Mouse (Mus musculus): ENCODE measurements around the gene Dennd1a. TPM values are rescaled to one million over a fixed set of nuclear protein-coding genes. Genes with fewer than 3 reads are reported as not detected.

Dennd1a gene
- polyA plus RNA-seq, 1 experiment, result 7.2 TPM

DNA sequence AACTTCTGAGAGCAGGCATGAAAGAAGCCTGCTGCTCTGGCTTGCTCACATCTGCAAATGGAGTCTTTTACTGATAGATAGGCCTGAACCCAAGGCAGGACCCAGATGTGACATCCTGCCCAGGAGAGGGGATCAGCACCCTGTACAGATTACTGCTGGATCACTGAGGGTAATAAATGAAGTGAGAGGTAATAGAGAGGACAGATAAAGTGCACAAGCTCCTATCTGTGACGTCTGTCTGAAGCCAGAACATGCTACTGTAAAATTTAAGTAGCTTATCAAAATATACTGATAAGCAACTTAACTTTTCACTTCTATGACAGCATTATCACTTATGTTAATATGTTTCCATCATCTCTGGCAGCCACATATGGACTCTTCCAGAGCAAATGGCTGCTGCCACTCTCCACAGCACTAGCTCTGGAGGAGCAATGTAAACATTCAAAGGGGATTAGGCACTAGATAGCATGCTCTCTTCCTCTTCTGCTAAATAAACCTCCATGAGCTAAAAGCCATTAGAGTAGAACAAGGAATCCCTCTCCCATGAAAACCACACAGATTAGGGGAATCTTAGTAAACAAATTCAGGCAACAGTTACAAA is 235.6 kb downstream of the Dennd1a start:
- no peak for DNase-seq (ENCODE audit: low spot score)

DNA sequence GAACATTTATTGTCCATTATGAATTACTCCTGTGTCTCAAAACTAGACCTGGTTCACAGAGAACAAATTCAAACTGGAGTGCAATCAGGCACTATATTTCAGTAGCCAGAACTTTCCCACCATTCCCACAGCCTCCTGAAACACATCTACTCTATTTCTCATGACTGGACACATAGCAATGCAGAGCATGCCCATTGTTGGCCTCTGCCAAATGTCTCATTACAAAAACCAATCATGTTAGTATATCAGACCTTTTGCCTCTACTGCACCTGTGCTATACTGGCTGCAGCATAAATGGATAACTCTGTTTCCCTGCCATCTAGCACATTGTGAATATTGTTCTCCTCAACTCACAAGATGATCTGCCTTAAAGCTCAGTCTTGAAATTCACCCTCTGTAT is 238.2 kb downstream of the Dennd1a start:
- DNase-seq (ENCODE audit: low spot score), result no peak

DNA sequence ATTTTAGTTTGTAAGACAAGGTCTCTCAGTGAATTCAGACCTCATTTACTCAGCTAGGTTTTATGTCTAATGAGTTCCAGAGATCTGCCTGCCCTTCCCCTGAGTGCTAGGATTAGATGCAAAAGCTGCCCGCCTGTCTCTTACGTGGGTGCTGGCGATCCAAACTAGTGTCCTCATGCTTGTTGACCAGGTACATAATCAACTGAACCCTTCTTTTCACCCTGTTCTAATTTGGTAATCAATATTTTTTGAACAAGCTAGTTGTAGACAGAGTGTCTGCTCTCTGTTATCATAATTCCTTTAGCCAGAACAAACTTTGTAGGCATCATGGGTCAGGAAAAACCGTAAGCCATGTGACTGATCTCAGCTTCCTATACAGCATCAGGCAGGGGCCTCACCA is 241.9 kb downstream of the Dennd1a start:
- no peak for DNase-seq (ENCODE audit: low spot score)

DNA sequence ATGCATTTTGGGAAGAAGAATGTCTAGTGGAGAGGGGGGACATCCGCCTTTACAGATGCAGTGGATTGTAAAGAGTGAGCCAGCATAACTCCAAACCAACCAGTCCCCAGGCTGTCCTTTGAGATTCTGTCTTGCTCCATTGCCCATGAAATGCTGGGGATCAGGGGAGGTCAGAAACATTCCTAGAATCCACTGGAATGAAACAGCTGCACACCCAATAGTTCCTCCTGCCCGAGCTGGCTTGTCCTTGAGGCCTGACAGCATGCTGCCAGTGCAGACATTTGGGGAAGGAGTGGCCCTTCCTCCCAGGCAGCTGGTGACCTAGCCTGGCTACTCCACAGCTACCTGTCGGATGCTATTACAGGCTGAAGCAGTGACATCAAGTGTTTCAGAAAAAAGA is 246.3 kb downstream of the Dennd1a start:
- no peak for DNase-seq (ENCODE audit: low spot score)

DNA sequence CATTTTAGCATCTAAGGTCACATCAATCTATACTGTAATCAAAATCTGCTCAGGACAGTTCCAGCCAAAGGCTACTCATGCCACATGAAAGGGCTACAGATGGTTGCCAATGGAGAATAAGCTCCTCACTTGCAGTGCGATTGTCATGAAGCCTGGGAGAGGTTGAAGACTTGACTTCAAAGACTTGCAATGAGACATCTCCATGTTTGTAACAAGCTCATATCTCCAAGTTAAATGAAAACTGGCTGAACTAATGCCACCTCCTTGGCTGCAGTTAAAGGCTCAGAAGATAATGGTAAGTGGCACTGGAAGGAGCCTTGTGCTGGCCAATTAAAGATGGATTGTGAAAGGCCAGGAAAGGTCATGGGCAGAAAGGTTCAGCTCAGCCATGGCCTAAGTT is 247.6 kb downstream of the Dennd1a start:
- DNase-seq (ENCODE audit: low spot score), result no peak

DNA sequence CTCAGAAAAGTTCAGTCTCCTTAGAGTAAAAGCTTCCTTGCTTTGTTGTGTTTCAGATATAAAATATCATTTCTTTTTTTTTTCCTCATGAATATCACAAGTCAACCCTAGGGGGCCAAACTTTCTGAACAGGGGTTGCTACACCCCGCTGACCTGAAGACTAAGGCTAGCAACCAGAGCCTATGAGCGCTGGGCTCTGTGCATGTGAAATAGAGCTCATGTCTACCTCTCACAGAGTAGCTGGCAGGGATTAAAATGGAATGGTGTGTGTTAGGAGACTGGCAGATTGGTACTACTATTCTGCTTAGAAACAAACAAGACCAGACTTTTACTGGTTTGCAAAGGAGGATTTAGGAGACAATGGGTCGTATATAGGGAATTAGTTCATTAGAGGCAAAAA is 258.9 kb downstream of the Dennd1a start:
- DNase-seq (ENCODE audit: low spot score), result no peak

DNA sequence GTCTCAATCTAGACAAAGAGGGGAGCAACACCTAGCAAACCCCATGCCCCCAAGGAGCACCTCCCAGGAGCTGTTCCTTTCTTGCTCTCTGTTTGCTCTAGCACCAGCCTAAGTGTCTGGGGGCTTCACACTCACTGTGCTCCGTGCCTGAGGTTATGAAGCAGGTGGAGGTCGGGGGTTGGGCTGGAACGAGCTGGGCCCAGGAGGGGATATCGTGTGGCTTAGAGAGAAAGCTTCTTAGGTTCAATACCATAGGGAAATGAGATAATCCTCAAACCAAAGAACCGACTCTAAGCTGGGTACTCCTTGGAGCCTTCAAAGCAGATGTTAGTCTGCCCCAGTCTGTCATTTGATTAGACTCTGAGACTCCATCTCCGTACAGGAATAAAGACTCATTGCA is 261.6 kb downstream of the Dennd1a start:
- no peak for DNase-seq (ENCODE audit: low spot score)

DNA sequence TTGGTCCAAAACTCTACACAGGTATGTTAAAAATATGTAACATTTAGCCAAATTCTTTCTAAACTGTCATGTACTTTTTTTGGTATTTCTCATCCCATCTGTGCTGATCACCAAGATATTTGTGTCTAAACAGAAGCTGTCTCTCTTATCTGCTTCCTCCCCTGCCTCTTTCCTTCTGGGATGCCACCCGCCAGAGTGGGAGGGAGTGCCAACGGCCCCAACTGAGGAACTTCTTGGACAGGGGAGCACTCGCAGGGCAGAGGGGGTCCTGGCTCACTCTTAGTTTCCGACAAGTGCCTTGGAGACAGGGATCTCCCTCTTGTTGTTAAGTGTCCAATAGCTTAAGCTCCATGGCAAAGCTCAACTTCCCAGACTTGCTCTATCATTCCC is 263.5 kb downstream of the Dennd1a start:
- DNase-seq (ENCODE audit: low spot score), result no peak

DNA sequence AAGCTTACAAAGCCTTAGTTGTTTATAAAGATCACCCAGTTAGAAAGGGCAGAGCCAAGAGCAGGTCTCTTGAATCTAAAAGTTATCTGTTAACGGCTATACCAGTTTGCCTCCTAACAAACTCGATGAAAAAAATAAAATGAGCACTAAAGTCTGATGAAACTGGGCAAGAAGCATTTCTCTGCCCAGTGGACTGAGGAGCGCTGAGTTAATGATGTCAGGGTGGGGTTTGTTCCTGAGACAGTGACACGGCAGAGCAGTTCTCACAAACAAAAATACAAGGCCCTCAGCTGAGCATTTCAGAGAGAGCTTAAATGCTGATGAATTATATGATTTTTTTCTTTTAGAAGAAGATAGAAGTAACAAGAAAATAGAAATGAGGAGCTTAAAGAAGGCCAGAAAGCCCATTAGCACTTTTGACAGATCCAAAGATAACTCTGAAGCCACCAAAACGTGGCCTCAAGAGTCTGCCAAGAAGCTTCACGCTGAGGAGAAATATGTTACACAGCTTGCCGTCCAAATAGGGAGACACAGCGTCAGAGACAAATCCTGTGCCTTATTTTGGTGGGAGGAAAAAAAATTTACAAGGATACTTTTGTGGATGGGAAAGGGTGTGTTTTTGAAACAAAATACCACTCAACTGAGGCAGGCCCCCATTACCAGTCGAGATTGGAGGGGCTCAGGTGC is 264.0 kb downstream of the Dennd1a start:
- no peak for DNase-seq (ENCODE audit: low spot score)

DNA sequence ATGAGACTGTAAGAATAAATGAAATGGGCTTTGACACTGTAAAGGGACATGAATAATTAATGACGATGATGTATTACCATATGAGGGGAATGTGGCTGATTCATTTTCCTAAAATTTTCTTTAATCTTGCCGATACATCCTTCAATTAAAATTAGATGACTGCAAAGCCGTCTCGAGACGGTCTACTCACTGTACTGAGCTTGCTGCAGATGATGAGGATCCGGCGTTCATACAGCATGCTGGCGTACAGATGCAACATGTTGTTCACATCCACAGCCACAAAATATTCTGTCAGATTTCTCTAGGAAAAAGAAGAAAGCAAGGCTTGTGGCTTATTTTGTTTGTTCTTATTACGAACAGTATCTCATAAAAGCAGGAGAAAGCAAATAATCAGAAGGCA is 266.0 kb downstream of the Dennd1a start:
- no peak for DNase-seq (ENCODE audit: low spot score)

DNA sequence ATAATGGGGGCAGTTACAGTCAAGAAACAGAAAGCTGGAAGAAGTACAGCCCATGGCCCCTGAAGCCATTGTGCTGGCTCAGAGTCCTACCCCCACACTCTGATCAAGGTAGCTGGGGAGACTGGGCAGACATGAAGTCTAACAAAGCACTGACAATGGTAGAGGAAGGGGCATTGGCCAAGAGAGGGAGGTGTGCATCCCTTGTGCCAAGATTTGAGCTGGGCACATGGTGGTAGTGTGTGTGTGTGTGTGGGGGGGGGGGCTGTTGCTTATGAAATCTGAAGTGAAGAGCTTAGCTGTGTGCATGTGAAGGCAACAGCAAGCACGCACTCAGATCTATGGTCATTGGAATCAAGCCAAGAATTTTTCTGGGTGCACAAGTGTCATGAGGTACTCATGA is 272.5 kb downstream of the Dennd1a start:
- DNase-seq (ENCODE audit: low spot score), result no peak

DNA sequence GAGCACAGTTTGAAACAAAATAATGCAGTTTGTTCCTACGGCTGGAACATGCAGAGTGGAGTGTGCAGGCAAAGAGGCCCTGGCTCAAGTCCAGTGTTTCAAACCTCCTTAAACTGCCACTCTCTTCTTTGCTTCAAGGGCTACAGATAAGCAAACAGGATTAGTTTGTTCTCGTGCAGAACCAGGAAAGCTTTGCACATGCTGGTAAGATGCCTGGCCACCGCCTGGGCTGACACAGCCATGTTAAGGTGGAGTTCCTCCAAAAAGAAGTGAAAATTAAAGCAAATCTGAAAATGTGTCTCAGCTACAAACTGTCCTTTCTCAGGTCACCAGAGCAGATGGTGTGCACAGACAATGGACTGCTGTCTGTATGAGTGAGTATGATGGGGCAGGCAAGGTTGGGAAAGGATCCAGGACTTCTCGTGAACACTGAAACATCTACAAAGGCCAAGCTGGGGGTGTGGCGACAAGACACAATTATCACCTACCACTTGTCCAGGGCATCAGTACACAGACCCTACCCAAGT is 273.3 kb downstream of the Dennd1a start:
- DNase-seq (ENCODE audit: low spot score), result no peak

DNA sequence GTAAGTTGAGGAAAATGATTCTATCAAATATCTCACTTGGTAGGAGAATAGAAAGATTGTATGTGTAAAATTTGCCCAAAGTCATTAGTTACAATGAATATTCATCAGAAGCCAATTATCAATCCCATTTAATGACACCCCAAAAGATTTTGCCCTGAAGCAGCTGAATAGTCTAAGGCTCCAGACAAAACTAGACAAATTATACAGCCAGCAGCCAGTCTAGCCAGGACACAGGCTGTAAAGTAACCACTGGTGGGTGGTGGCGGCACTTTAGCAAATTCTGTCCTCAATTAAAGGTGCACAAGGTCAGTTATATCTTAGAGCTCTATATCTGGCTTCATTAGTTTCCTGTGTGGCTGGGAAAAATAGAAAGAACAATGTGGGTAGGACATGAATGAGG is 280.0 kb downstream of the Dennd1a start:
- no peak for DNase-seq (ENCODE audit: low spot score)

DNA sequence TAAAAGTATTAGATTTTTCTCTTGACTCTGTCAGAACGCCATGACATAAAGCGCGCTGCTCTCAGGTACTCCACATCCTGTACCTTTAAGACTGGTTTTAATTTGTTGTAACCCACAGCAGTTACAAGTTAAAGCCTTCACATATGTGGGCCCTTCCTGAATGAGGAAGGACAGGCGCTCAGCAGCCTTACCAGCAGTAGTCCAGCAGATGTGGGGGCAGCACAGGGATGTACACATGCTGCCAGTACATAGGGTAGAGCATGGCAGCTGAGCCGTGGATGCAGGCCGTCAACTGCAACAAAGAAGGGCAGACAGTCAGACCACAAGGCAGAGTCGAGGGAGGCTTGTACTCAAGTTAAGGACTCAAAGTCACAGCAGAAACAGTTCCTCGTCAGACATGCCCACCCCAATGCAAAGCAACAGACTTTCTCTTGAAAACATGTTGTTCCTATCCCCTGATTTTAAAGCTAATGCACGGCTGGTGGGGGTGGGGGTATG is 284.0 kb downstream of the Dennd1a start:
- no peak for DNase-seq (ENCODE audit: low spot score)

DNA sequence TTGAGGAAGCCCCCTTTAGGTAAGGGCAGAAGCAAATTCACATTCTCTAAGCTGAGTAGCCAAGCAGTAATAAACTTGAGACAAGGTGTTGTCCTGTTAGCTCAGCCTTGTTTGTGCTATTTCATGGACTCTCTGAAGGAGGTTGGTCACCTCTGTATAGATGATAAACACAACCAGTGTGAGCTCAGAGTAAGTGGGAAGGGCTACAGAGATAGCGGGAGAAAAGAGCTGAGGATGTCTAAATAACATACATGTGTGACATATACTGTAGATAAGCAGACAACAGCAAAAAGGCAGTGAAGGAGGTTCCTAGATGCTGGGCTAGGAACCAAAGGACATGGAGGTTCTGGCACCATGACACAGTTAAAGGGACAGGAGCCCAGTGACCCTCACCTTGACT is 286.2 kb downstream of the Dennd1a start:
- DNase-seq (ENCODE audit: low spot score), result no peak

DNA sequence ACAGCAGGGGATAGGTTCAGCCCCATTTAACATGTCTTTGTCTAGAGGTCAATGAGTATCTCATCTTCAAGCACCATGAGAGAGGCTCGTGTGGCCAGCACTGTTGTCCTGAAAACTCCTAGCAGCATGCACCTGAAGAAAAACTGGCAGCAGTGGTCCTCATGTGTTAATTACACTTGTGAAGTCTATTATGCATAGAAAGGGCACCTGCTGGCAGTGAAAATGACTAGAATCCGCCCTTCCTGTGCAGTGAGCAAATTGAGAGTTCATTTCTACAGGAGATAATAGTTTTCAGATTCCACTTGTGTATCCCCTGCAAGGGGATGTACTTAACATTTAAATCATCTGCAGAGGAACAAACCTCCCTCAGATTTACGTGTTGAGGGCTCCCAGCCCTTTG is 289.2 kb downstream of the Dennd1a start:
- no peak for DNase-seq (ENCODE audit: low spot score)

DNA sequence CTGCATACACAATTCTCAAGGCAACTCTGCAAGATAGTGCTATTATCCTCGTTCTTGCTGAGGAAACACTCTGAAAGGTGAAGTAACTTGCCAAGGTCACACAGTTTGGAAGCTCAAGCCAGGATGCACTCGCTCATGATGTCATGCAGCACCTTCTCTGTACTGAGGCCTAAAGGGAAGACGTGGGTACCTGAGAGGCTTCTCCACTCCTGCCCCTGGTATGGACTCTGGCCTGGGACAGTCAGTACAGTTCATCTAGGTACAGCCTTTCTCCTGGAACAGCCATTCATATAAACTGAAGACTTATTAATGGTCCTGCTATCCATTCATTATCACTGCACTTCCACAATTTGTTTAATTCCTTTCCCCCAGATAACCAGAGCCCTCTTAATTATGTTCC is 298.1 kb downstream of the Dennd1a start:
- no peak for DNase-seq (ENCODE audit: low spot score)

DNA sequence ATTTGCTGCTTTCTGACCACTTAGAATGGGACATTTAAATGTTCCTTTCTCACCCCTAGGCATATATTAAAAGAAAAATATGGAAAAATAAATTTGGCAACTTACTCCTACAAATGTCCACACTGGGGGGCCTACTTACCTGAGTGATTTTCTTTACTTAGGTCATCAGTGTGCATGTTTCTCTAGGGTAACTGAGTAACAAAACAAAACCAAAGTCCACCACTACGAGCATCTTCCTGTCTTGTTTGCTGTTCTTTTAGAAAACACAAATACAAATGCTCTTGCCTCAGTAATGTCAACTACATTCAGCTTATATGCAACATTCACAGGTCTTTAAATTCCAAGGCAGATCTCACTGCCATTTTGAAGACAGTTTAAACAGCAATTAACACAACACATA is 298.9 kb downstream of the Dennd1a start:
- DNase-seq (ENCODE audit: low spot score), result no peak

DNA sequence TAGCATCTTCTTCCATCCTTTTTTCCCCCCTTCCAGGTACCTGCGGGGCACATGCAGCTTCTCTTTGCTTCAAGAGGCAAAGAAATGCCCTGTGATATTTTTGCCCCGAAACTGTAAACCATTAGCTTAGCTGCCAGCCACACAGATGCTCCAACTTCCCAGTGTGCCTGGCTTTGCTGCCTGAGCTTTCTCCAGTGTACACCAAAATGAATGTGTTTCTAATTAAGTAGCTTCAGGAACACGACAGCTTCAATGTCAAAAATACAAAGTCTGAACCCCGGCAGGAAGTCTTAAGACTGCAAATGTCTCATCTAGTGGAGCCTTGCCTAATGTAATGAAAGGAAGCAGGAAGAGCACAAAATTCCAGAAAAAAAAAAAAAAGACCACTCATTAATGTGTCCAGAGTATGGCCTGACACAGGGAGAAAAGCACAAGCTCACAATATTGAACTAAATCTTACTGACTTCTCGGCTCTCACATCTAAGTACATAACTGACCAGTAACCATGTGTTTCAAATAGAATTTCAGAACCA is 301.4 kb downstream of the Dennd1a start:
- no peak for DNase-seq (ENCODE audit: low spot score)

DNA sequence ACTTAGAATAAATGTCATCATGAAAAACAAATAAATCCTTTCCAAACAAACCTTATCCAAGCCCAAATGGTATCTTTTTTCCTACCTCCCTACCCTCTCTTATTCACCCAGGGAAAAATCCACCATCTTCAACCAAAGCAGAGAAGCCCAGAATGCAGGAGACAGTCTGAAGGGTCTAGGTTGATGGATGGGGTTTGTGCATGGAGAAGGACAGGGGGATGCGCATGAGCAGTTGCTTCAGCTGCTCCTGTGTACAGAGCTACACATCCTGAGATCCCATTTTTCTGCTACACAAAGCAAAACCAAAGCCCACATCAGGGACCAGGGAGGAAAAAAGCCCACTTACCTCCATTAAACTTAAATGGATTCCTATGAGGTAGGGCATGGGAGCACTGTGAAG is 304.5 kb downstream of the Dennd1a start:
- DNase-seq (ENCODE audit: low spot score), result no peak

DNA sequence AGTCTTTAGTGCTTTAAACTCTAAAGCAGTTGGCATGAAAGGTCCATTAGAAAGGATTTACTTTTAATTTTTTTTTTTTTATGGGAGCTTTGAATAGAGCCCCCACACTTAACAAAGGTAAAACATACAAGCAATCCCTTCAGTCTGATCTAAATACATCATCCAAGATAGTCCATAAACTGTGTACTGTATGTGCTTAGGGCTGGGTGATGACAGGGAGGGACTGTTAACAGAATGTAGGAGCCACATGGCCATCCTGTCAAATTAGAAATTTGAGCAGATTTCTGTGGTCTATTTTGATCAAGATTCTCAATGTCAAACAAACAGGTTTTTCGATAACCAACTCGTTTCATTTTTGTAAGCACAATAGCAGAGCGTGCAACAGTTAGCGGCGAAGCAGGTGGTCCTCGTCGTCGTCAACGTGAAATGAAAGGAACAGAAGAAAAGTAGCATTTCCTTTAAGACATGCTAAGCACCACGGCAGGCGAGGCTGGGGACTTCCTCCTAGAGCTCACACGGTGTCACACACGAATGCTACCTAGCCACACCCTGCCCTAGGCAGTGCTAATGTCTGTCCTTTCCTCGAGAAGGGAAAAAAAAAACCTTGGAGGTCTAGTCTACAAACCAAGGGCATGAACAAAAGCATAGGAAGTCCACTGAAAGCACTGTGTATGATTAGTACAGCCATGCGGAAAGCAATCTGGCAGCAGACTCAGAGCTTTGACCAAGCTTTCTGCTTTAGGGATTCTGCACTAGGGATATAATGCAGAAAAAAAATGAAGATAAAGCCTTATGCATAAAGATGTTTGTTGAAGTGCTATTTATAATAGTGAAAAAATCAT is 305.4 kb downstream of the Dennd1a start:
- no peak for DNase-seq (ENCODE audit: low spot score)

DNA sequence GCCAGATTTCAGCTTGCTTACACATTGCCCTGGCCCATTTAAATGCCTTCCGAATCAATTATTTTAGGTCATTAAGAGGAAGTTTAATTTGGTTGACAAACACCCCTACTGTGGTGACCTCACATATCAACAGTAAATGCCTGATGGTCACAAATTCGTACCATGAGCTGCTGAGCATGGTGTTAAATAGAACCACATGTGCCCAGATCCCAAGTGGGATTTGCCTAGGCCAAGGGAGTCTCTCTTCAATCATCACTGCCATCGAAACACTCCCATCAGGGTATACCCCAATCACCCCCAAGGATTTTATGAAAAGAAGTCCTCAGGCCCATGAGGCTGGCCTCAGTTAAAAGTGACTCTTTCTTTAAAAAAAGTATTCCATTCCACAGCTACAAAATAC is 313.0 kb downstream of the Dennd1a start:
- DNase-seq (ENCODE audit: low spot score), result no peak

All from urinary bladder, adult 2 months (tissue).